15 mouse cellular contexts compared by ENCODE assay signal in genomic region chr11:79056027-79056426, GRCm38 (mm10).
DNase-seq lines count a peak whose midpoint lies in the region; ATAC-seq and TF ChIP-seq lines count a peak whose summit lies in the region.
"Had no signal": no experiment of that assay in that cellular context is flagged by ENCODE, and none has a peak within 500 bp of the region (broad histone marks: within the 10 kb centered on the region; RNA-seq: fewer than 3 reads in every experiment).

No protein-coding gene starts in this region.

- no peak for ATAC-seq in liver, embryonic 13.5 days (ENCODE audit: low read depth)
- no peak for ATAC-seq in liver, postnatal 0 days
- ATAC-seq in heart, embryonic 12.5 days (ENCODE audit: insufficient number of reproducible peaks, low FRiP score), result no peak
- no peak for ATAC-seq in frontal cortex, adult (ENCODE audit: low TSS enrichment)
- ATAC-seq: inflammation-experienced regulatory T-cells, adult 6 months had no signal

- TF ChIP-seq EP300 in liver, postnatal 0 days (IDR thresholded peaks at IDR 0.05; ENCODE audit: low read depth), result no peak

- H3K9me3 ChIP-seq in liver, embryonic 13.5 days (replicated peaks), result no peaks in the 10 kb centered on the region
- no peaks in the 10 kb centered on the region for H3K9me3 ChIP-seq in liver, postnatal 0 days (ENCODE audit: low read length)
- no peaks in the 10 kb centered on the region for H3K9me3 ChIP-seq in heart, embryonic 12.5 days (replicated peaks)

- intact Hi-C loops in left cerebral cortex, adult 2 months (cut with DNase I), result no loop called here

- whole genome bisulfite sequencing in liver, embryonic 13.5 days (ENCODE audit: insufficient replicate concordance), result 69% methylated on average over 2 of the region's 2 CpGs
- 72% methylated on average over 2 of the region's 2 CpGs for WGBS in liver, postnatal 0 days (ENCODE audit: insufficient replicate concordance)
- WGBS in heart, embryonic 12.5 days, result 59% methylated on average over 2 of the region's 2 CpGs

- H3K9ac ChIP-seq in liver, embryonic 13.5 days, result no peak overlapping the region
- no peak overlapping the region for H3K9ac ChIP-seq in liver, postnatal 0 days (replicated peaks)
- no peak overlapping the region for H3K9ac ChIP-seq in heart, embryonic 12.5 days

- H3K27ac ChIP-seq in liver, embryonic 13.5 days, result peak overlapping the region; percentile 95
- no peak overlapping the region; the same call in 1 of the 2 replicates for H3K27ac ChIP-seq in liver, postnatal 0 days (ENCODE audit: low read depth)
- H3K27ac ChIP-seq in heart, embryonic 12.5 days (ENCODE audit: poor library complexity, severe bottlenecking), result peak overlapping the region; percentile 20
- no peak overlapping the region for H3K27ac ChIP-seq in left cerebral cortex, adult 2 months

- no peaks in the 10 kb centered on the region for H3K36me3 ChIP-seq in liver, embryonic 13.5 days
- H3K36me3 ChIP-seq in liver, postnatal 0 days (replicated peaks; ENCODE audit: insufficient read depth, low read length), result no peaks in the 10 kb centered on the region
- H3K36me3 ChIP-seq in heart, embryonic 12.5 days, result no peaks in the 10 kb centered on the region

- peak; percentile 97 for DNase-seq in heart, adult 11 months
- no peak for DNase-seq in heart, adult 8-10 months (ENCODE audit: low spot score)
- DNase-seq in liver, embryonic 13.5 days, result no peak
- DNase-seq in liver, postnatal 0 days, result no peak
- peak; percentile 47 for DNase-seq in lung, postnatal 10 days
- DNase-seq in left cerebral cortex, adult 2 months (ENCODE audit: extremely low spot score in 1 of 2, low spot score in 2 of 2), result no peak
- DNase-seq: B cell, adult 2 months; cerebellum, adult 11-12 months; layer of hippocampus, adult 9-11 months; right cerebral cortex, postnatal 4 days; thymus, postnatal 14 days had no signal

- TF ChIP-seq CTCF in liver, postnatal 0 days (IDR thresholded peaks at IDR 0.05; ENCODE audit: low read depth), result no peak
- no peak for TF ChIP-seq CTCF in left cerebral cortex, adult 2 months (IDR thresholded peaks at IDR 0.05)

- H3K4me2 ChIP-seq in liver, embryonic 13.5 days, result no peak overlapping the region
- H3K4me2 ChIP-seq in liver, postnatal 0 days (ENCODE audit: low read depth, low read length), result no peak overlapping the region
- no peak overlapping the region for H3K4me2 ChIP-seq in heart, embryonic 12.5 days

- peaks cover 96% of the 10 kb centered on the region for H3K4me1 ChIP-seq in liver, embryonic 13.5 days (replicated peaks)
- H3K4me1 ChIP-seq in liver, postnatal 0 days (ENCODE audit: insufficient read depth), result peaks cover 18% of the 10 kb centered on the region
- peaks cover 94% of the 10 kb centered on the region for H3K4me1 ChIP-seq in heart, embryonic 12.5 days (replicated peaks)

- no peak overlapping the region for H3K4me3 ChIP-seq in liver, embryonic 13.5 days (replicated peaks)
- H3K4me3 ChIP-seq in liver, postnatal 0 days (ENCODE audit: low read depth, low read length), result no peak overlapping the region
- no peak overlapping the region for H3K4me3 ChIP-seq in heart, embryonic 12.5 days
- no peak overlapping the region for H3K4me3 ChIP-seq in left cerebral cortex, adult 2 months
- H3K4me3 ChIP-seq: erythroblast, embryonic 14.5 days had no signal

- no peaks in the 10 kb centered on the region for H3K27me3 ChIP-seq in liver, embryonic 13.5 days
- no peaks in the 10 kb centered on the region for H3K27me3 ChIP-seq in liver, postnatal 0 days (ENCODE audit: insufficient read depth, low read length)
- H3K27me3 ChIP-seq in heart, embryonic 12.5 days (replicated peaks), result no peaks in the 10 kb centered on the region

Comparison
In these comparisons a context has a peak if more than half of its experiments do, and no peak if none do; other contexts are left out.
1. DNase-seq: peak in heart, adult 11 months (single experiment) and lung, postnatal 10 days (single experiment); none in heart, adult 8-10 months (single experiment), liver, embryonic 13.5 days (single experiment), liver, postnatal 0 days (single experiment) and left cerebral cortex, adult 2 months (0 of 2).
2. H3K27ac ChIP-seq: peak in liver, embryonic 13.5 days (single experiment) and heart, embryonic 12.5 days (single experiment); none in liver, postnatal 0 days (single experiment) and left cerebral cortex, adult 2 months (single experiment).